Mouse (Mus musculus): Measurements from ENCODE around the gene Cks1b.
A peak's percentile ranks its signal among the peaks of the same experiment; 100 is the strongest.

Gene Cks1b

DNA sequence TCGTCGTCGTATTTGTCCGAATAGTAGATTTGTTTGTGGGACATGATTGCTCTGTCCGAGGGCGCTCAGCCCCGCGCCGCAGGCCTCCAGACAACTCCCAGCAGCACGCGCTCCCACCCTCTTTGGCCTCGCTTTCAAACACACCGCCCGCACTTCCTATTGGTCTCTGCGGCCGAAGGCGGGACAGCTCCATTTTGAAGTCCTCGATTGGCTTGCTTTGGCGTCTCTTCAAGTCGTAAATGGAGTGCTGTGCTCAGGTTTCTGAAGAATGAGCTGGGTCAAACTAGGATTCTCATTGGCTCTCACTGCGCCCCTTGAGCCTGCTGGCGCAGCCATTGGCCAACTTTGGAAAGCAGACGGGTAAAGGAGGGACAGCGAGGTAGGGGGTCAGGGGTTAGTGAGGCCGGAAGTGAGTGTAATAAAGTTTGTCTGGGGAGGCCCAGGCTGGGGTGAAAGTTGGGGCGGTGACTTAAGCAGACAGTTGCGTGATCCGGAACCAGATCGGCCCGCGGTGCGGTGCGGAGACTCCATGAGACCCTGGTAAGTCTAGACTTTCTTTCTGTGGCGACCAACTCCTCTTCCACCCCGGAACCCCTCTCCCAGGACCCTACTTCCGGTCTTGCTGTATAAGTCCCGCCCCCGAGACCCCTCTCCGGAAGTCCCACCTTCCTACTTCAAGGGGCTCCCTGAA lies at the start of gene Cks1b, which contains the start of gene Shc1:
Gene Cks1b (minus strand): TSS at position 214 of the 691 bp plus-strand sequence.
Gene Shc1 (plus strand): TSS at position 274 of the 691 bp plus-strand sequence.
- peak; percentile 100 for DNase-seq

DNA sequence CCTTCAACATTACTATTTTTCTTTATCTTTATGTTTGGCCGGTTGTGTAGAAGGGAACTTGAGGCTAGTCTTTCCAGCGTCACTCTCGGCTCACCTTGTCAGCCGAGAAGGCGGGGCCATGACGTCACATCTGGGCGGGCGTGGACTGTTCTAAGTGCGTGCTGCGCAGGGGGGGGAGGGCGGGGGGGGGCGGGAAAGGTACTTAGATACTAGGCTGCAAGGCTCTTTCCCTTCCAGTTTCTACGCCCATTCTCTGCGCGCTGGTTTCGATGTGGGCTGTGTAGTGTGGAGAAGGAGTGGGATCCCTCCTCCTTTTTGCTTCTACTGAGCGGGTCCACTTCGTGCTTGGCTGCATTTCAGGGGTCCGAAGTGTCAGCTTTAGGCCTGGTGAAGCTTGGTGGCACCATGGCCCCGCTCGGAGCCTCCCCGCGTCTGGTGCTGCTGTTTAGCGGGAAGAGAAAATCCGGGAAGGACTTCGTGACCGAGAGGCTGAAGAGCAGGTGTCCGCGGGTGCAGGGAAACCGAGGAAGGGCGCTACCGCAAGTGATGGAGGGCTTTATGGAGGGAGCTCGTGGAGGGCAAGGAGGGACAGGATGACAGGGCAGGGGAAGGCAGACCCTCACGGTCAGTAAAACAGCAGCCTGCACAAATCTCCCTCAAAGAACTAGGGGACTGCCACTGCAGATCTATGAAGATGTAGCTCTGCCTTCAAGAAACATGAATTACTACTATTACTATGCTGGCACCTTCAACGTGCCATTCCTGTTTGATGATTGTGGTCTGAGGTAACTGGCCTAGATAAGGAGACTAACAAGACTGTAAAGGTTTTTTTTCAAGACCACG lies 41.0 kb upstream of the Cks1b start:
- DNase-seq, result peak; percentile 98

DNA sequence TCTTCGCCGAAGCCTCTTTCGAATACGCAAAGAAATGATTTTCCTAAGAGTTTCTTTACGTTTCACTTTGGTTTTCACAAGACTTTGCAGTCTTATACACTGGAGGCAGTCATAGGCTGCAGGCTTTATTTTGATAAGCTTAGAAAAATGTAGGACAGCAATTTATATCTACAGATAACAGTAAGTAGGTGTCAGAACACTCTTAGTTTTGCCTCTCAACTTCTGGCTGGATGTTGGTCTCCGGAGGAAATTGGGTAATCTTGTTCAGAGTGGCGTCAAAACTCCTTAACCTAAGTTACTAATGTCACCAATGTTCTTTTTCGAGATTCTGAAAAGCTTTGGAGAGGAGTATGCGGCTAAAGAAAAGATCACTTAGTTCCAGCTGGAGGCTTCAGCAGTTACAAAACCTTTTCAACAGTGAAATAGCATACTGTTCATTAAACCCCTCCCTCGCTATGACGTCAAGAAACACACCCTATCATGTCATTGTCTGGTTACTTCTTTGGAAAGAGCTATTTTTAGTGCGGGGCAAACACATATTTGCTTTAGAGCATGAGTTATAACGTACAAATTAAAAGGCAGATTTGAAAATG lies 40.3 kb upstream of the Cks1b start:
- DNase-seq, result peak; percentile 92

DNA sequence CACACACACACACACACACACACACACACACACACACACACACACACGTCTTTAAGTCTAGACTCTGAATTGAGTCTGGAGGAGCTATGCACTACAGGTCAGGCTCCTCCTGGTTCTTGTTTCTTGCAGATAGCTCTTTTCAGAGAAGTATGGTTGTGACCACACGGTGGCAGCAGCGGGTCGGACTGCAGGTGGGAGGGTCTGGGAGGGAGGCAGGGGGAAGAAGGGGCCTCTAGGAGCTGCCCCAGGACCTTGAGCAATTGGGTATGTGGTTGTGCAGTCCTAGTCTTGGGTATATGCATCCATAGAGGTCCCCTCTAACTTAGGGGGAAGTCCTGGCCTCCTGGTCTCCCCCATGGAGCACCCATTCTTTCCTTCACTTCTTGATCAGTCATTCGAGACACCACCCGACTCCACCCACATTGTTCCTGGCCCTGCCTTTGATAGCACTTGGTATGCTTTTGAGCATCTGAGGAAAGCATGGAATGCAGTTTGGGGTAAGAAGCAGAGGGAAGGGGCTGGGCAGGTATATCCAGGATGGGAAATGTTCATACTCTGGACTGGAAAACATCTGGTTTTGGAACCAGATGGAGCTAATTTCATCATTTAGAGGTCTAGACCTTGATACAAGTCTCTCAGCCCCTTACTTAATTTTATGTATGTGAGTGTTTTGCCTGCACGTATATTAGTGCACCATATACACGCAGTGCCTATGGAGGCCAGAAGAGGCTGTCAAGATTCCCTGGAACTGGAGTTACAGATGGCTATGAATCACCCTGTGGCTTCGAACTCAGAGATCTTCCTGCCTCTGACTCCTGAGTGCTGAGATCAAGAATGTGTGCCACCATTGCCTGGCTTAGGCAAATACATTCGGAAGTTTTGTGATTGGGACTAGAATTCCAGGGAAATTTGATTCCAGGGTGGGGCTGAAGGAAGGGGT lies 38.8 kb upstream of the Cks1b start:
- DNase-seq, result peak; percentile 92

DNA sequence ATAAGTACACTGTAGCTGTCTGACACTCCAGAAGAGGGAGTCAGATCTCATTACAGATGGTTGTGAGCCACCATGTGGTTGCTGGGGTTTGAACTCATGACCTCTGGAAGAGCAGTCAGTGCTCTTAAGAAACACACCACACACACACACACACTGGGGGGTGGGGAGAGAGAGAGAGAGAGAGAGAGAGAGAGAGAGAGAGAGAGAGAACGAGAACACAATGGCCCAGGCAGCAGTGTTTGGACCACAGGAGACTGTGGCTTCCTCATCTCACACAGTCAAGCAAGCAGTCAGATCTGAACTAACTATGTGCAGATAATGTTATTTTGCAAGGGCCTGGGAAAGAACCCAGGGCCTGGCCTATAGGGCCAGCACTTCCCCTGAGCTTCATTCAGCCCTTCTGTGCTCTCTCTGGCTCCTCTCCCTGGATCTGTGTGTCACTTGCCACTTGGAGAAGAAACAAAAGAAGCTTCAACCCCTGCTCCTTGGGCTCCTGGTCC lies 37.7 kb upstream of the Cks1b start:
- no peak for DNase-seq

DNA sequence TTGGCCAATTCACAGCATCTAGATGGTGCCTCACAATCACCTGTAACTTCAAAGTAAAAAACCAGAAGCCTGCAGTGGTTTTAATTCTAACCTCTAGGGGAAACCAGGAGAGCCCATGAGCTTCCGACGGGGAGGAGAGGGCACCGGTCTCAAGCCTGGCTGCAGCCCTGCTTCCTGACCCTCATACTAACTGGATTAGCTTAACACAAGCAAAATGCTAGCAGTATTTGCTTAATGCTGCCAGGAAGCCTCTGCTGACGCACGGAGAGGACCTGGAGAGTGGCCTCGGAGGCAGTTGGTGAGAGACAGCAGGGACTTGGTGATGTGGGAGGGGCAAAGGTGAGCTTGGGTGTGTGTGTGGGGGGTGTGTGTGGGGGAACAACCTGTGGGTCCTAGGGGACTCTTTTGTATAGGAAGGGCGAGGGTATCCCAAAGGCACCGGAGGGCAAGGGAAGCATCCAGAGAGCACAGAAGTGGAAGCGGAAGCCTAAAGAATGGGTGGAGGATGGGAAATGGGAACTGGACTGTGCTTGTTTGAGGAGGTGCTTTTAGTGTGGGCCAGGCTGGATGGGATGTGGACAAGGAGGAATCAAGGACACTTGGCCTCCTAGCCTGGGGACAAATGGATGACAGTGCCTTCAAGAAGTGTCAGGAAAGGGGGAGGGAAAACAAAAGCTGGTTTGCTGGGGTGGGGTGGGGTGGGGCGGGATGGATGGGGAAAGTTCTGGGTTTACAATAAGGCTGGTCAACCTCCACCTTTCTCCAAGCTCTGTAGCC lies 36.4 kb upstream of the Cks1b start, which contains the start of gene Pmvk:
Gene Pmvk (plus strand): TSS at position 141 of the 777 bp plus-strand sequence.
- no peak for DNase-seq

DNA sequence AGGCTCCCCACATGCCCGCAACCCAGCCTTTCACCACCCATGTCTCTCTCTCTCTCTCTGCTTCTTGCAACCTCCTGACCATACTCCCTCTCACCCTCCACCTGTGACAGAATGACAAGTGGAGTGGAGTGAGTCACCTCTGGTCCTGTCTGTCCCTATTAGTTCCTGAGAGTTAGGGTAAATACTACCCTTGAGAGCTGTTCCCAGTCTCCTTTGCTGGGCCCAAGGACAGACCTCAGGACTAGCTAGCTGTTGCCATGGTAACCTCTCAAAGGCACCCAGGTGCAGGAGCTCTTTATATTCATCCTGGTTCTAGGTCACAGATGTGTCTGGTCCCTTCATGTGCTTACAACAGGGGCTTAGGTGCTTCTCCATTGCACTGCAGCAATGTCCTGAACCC lies 33.7 kb upstream of the Cks1b start:
- no peak for DNase-seq

DNA sequence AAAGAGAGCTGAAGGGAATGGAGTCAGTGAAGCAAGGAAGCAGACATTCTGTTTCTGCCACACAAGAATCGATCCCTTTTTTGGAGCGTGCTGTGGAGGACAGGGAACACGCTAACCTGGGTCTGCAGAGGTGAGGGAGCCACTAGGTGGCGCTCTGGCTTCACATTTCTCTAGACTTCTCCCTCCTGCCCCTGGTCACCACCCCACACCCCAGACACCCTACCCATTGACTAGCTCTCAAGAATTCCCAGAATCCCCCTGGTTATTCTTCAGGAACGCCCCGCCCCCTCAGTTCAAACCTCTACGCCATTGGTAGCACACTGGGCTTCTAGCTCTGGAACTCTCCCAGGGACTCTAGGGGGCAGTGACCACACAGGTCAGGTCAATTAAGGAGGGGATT lies 31.4 kb upstream of the Cks1b start:
- DNase-seq, result peak; percentile 96

DNA sequence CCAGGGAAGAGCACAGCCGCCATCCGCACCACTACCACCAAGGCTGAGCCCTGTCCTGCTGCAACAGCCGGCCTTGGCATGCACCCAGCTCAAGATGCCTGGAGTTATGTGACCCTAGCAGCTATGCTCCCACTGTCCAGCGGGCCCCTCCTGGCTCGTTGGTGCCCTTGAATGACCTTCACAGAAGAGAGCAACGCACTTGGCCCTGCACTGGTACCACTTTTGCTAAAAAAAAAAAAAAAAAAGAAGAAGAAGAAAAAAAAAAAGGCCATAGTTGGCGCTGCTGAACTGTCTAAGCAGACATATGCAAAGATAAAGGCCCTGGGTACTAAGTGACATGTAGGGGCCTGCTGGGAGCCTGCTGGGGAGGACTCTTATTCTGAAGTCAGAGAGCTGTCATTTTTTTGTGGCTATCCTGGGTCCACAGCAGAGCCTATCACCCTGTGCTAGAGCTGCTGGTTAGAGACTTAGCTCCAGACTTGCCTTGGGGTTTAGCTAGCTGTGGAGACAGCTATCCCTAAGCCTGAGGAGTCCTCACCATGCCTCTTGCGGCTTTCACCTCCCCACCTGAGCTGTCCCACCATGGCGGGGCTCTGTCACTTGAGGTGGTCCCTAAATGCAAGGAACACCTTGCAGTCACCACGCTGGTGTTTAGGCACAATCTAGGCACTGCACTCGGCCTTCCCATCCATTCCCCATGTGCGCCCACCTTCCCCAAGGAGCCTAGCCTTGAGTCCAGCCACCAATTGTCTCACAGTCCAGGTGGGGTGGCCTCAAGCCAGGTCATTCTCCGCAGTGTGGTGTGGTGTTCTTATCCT lies 30.7 kb upstream of the Cks1b start:
- DNase-seq, result peak; percentile 93

DNA sequence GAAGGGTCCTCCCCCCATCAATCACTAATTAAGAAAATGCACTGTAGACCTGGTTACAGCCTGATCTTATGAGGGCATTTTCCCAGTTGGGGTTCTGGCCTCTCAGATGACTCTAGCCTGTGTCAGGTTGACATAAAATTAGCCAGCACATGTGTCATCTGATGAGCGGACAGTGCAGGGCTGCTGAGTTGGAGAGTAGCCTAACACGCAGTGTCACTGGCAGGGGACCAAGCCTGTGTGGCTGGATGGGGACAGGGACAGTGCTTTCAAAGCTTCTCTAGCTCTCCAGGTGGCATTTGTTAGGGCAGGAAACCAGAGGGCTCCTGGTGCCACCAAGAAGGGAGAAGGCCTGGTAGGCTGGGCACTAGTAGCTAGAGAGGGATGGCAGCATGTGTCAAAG lies 22.5 kb upstream of the Cks1b start:
- DNase-seq, result peak; percentile 92

DNA sequence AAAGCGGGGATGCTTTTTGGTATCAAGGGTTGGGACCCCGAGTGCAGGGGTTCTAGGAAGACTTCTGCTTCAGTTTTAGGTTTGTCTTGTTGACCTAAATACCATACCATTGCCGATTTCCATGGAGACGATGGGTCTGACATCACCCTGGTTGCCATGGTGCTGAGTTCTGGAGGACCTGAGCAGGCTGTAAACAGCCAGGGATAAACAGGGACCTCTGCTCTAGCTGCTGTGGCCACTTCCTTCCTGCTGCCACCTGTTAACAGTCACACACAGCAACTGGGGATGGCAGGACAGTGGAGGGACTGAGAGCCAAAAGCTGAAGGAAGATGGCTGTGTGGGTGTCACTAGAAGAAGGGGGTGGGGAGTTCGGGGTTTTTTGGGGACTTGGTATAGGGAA lies 19.1 kb upstream of the Cks1b start:
- peak; percentile 95 for DNase-seq

DNA sequence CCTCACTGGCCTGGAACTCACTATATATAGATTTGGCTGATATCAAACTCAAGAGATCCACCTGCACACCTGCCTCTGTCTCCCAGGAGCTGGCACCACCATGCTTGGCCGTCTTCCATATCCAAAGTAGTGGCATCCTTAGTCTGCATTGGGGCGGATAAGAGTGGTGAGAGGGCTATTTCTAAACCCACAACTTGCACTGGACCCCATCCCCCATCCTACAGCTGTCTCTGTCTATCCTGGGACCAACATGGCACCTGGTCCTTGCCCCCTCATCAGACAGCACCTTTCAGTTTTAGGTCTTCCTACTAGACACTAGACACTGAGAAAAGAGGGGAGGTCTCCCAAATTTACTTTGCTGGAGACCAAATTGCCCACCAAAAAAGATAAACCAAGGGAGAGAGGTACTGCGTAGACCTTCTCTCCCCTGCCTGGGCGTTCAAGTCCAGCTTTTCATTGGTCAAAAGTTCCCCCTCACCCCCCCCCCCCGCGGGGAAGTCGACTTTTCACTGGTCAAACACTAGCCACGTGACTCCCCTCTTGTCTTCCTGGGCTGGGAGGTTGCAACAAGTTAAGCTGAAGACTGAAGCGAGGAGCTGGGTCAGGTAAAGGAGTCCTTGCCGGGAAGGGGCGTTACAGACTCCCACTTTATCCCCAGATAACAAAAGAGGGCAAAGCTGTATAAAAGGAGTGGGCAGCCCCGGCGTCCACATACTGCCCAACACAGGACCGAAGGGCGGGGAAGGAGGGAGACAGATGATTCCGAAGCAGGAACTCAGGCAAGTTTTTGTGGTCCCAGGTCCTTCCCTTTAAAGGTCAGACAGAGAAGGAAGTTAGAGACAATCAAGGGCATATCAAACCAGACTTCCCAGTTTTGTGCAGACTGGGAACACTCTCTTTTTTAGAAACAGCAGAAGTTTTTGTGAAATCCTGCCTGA lies 18.3 kb upstream of the Cks1b start, which contains the start of gene Pbxip1:
Gene Pbxip1 (plus strand): TSS at position 531 of the 938 bp plus-strand sequence.
- DNase-seq, result peak; percentile 99

DNA sequence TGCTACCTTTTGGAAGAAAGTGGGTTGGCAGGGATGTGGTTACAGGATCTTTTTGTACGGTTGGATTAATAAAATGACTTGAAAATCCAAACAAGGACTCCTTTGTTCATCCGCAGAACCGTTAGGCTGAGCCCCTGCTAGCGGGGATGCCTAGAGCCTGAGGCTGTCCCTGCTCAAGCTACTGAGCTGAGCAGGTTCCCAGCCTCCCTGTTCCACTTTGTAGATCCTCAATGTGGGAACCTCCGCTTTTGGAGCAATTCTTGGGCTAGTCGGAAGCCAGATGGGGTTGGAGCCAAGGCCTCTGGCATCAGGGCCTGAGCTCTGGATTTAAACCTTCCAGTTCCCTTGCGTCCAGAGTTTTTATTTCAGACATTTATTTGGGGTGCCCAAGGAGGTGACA lies 16.9 kb upstream of the Cks1b start:
- DNase-seq, result peak; percentile 89

DNA sequence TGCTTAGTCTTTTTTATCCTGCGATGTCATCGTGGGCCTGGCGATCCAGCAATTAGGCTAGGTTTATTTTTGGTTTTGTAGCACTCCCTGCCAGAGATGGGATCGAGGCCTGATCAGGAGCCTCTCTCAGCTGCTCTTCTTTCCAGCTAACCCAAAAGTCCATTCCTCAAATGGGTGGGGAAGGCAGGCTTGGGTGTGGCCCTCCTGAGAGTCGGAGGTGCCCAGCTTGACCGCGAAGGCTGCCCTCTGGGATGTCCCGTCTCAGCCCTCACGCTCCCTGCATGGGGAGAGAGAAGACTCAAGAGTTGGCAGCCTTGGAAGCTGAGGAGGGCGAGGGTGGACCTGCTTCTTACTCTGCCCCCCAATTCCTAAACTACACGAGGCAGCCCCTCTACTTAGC lies 16.3 kb upstream of the Cks1b start:
- no peak for DNase-seq

DNA sequence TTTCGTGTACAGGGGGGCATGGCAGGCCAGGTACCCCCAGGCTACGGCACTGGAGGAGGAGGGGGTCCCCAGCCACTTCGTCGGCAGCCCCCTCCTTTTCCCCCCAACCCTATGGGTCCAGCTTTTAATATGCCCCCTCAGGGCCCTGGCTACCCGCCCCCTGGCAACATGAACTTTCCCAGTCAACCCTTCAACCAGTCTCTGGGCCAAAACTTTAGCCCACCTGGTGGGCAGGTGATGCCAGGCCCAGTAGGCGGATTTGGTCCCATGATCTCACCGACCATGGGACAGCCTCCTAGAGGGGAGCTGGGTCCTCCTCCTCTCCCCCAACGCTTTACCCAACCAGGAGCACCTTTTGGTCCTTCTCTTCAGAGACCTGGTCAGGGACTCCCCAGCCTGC lies 14.4 kb upstream of the Cks1b start:
- DNase-seq, result peak; percentile 93

DNA sequence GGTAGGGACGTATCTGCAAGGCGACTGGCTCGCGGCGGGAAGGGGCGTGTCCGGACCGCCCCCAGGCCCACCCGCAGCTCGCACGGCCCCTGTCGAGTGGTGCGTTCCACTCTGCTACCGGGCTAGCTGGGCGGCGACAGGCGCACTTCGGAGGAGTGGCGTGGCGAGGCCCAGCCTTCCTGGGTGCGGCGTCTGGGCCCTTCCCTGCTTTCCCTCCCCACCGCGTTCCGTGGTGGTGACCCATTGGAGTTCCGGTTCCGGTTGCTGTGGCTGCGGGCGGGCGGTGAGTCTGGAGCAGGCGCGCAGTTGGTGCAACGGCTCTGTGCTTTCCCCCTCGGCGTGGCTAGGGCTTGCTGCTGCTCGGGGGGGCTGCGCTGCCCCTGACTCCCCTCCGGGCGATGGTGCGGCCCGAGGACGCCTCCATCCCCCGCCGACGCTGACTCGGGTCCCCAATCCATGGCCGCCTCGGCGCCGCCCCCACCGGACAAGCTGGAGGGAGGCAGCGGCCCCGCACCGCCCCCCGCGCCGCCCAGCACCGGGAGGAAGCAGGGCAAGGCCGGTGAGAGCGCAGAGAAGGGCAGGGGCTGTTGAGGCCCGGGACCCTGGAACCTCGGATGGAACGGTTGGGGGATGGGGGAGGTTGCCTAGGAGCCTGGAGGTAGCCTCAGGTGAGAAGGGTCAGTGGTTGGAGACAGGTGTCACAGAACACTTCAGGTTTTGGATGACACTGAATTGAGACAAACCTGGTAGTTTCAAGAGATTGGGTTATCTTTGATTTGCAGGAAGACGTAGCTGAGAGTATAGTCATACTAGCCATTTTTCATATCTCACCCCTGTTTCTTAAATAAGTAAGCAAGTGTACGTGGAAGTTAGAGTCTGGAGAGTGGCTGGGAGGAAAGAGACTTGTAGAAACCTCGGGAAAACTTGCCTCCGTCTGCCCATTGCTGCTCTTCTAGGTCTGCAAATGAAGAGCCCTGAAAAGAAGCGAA lies 12.3 kb upstream of the Cks1b start, which contains the start of gene Pygo2:
Gene Pygo2 (plus strand): TSS at position 44 of the 989 bp plus-strand sequence.
- DNase-seq, result peak; percentile 100

DNA sequence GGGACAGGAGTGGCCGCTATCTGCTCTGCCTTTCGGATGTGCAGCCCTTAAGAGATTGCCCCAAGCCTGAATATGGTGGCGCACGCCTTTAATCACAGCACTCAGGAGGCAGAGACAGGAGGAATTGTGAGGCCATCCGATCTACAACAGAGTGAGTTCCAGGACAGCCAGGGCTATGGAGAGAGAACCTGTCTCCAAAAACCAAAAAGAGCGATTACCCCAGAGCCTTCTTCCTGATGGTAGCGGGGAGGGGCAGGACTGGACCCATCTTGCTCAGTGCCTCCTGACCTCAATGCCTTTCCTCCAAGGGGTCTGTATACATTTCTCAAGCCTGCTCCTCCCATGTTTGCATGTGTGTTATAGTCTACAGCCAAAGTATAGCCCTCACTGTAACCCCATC lies 10.8 kb upstream of the Cks1b start:
- DNase-seq, result peak; percentile 91

DNA sequence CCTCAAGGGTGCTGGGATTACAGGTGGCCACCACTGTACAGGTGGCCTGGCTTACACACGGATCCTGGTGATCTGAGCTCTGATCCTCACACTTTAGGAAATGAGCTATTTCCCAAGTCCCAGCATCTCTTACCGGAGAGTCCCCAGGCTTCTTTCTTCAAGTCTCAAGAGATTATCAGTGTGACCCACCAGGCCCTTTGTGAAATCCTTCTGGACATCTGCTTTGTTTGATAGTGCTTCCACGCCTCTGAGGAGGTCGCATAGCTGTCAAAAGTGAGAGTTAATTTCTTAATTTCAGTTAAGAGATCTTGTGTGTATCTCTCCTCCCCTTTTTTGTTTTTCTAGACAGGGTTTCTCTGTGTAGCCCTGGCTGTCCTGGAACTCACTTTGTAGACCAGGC lies 7.7 kb upstream of the Cks1b start:
- DNase-seq, result no peak

Measured in heart, adult 11 months (tissue).